In the genomic region with DNA sequence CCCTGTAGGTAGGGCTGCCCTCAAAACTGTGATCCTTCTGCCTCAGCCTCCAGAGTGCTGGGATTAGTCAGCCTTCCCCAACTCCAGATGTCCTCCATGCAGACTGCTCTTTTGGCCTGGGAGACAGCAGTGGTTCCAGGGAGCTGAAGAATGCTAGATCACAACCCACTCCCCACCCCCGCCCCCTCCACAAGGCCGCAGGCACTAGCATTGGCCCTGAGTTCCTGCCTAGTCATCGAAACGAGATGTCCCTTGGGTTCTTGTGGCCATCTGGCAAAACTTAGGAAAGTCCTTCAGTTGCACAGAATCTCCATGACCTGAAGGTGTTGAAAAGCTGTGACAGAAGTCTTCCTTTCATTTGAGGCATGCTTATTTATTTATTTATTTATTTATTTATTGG, we compare ENCODE assay signal across 11 mouse cellular contexts.
"Had no signal": no experiment of that assay in that cellular context is flagged by ENCODE, and none has a peak within 500 bp of the region (broad histone marks: within the 10 kb centered on the region; RNA-seq: fewer than 3 reads in every experiment).

No protein-coding gene starts in this region.

- H3K4me3 ChIP-seq: limb, embryonic 15.5 days; liver, embryonic 12.5 days; lung, embryonic 15.5 days; megakaryocyte, embryonic 14.5 days; midbrain, embryonic 12.5 days had no signal

- H3K4me2 ChIP-seq: limb, embryonic 15.5 days; liver, embryonic 12.5 days; lung, embryonic 15.5 days; midbrain, embryonic 12.5 days had no signal

- H3K9ac ChIP-seq: limb, embryonic 15.5 days; liver, embryonic 12.5 days; lung, embryonic 15.5 days; midbrain, embryonic 12.5 days had no signal

- H3K9me3 ChIP-seq: limb, embryonic 15.5 days; liver, embryonic 12.5 days; lung, embryonic 15.5 days; megakaryocyte, embryonic 14.5 days; midbrain, embryonic 12.5 days had no signal

- H3K27ac ChIP-seq: limb, embryonic 15.5 days; liver, embryonic 12.5 days; lung, embryonic 15.5 days; macrophage; midbrain, embryonic 12.5 days; stomach, postnatal 0 days had no signal

- H3K4me1 ChIP-seq: limb, embryonic 15.5 days; lung, embryonic 15.5 days; midbrain, embryonic 12.5 days had no signal

- DNase-seq: kidney, postnatal 14 days; lung, postnatal 14 days; thymus, postnatal 4 days had no signal

- ATAC-seq: liver, embryonic 12.5 days; midbrain, embryonic 16.5 days had no signal

- H3K27me3 ChIP-seq: limb, embryonic 15.5 days; liver, embryonic 12.5 days; lung, embryonic 15.5 days; midbrain, embryonic 12.5 days had no signal

- H3K36me3 ChIP-seq: limb, embryonic 15.5 days; liver, embryonic 12.5 days; lung, embryonic 15.5 days; midbrain, embryonic 12.5 days had no signal
